Mouse (Mus musculus) left cerebral cortex, adult 11 months (tissue): Measurements from ENCODE around the gene Map2.

ENCODE experiments used
- DNase-seq: peaks from one replicate; pipeline ENCODE4 v3.0.0; 2022; ENCODE audit warnings: low spot score

The Map2 gene

GRCm38 (mm10) chr1:66320378-66321135 is 145.5 kb downstream of the Map2 start:
- no peak for DNase-seq

DNA sequence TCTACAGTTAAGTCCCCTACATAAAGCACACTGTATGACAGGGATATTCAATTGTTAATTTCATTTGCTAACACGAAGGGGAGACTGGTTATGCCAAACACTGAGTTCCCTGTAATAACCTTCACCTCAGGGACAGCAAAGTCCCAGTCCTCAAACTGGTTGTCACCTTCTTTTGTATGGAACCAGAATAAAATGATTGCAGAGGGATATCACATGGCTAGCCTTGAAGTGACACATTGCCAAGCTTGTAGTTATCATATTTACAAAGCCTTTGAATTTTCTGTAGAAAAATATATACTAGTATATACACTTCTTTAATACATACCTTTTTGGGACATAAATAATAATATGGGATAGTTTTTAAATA is 146.0 kb downstream of the Map2 start:
- DNase-seq, result no peak

- peak; percentile 68 for DNase-seq
Measured at GRCm38 (mm10) chr1:66321631-66322142, 146.6 kb downstream of the Map2 start.

GRCm38 (mm10) chr1:66323461-66323860 is 148.4 kb downstream of the Map2 start:
- DNase-seq, result peak; percentile 65

DNA sequence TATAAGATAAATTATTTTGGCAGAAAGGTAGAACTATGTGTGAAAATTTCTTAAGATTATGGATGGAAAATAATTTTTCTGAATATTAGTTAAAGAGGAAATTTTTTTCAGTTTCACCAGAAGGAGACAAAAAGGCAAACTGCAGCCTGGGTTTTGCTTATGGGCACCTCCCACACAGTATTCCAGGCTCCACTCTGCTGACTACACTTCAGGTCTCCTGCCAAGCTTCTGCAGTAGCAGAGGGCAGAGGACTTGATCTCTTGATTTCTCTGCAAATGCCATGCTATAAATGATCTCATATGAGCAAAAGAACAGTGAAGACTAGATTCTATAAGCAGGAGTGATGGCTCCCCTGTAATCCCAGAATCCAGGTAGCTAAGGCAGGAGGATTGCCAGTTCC is 149.9 kb downstream of the Map2 start:
- DNase-seq, result no peak

DNA sequence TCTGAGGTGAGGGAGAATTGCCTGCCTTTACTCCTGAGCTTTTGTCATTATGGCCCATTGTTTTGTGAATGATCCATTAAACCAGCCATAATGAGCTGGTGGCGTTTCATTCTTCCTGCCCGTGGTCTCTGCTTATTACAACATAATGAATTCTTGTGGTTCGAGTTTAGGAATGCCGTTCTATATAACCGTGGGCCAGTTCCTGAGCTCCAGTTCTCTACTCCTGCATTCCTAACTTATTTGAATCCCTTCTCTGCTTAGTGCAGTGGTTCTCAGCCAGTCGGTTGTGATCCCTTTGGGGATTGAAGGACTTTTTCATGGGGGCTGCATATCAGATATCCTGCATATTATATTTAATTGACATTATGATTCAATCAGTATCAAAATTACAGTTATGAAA is 153.9 kb downstream of the Map2 start:
- no peak for DNase-seq

- no peak for DNase-seq
Measured at GRCm38 (mm10) chr1:66329534-66329933, 154.5 kb downstream of the Map2 start.

DNA sequence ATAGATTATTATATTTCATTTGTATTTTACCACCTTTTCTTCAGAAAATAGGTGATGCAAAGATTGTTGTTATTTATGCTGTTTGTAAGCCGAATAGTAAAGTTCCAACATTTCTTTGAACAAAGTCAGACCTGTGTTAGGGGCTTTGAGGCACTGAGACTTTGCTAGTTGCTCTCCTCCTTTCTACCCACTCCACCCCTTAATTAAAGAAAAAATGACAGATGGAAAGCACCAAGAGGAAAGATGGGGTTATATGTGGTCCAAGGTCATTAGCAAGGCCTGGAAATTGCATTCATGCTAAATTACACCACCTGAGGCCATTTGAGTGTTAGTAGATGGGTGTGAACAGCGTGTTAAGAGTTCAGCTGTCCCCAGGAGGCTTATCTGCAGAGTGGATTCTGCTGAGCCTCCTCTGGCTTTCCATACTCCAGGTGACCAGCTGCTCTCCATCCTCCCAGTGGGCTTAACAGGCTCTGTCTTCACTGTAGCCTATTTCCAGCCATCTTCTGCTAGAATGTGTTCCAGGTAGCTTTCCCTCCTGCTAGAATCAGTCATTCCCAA is 160.7 kb downstream of the Map2 start:
- DNase-seq, result no peak

GRCm38 (mm10) chr1:66339213-66339612 is 164.1 kb downstream of the Map2 start:
- DNase-seq, result no peak

DNA sequence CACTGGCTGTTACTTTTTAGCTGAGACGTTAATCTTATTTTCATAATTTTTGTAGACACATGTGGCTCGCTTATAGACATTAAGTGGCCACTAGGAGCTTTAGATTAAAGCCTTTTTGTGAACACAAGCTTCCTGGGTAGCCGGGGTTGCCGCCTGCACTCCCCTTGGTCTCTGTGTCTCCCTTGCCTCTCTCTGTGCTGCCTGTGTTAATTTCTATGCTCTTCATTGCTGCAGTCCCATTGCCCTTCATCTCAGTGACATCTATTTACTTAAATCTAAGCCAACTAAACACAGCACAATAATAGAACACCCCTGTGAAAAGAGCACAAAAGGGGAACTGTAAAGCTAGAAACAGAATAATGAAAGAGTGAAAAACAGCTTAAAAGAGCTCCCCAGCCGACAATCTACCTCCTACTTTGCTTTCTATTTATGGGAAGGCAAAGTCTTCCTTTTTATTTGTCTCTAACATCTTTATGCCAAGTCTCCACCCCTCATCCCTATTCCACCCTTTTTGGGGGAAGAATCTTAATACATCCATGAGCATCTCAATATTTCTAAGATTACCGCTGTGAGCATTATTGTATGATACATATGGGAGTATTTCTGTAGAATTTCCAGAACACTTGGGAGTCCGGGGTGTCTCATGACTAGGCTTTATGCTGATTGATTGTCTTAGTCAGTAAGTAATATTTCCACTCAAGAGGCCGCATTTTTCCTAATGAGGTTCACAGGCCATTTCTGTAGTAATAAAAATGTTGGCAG is 173.5 kb downstream of the Map2 start:
- no peak for DNase-seq

- DNase-seq, result no peak
Measured at GRCm38 (mm10) chr1:66349166-66349835, 174.2 kb downstream of the Map2 start.

DNA sequence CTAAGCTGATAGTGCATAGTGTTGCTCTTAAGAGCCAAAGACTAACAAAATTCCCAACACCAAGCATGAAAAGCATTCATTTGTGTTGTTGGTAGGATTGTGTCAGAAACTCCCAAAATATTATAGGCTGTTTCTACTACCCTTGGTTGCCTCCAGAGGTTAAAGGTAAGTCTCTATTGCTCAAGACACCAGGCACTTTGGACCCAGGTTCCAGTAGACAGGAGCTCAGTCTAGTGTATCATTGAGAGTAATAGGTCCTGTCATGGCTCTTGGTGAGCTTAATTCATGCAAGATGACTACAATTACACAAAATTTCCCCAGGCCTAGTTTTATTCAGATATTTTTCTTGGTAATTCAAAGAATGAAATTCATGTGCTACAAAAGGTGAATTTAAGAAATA is 176.3 kb downstream of the Map2 start:
- DNase-seq, result no peak

GRCm38 (mm10) chr1:66361799-66362198 is 186.7 kb downstream of the Map2 start:
- no peak for DNase-seq

GRCm38 (mm10) chr1:66363285-66363684 is 188.2 kb downstream of the Map2 start:
- no peak for DNase-seq

- DNase-seq, result no peak
Measured at GRCm38 (mm10) chr1:66364386-66364785, 189.3 kb downstream of the Map2 start.

DNA sequence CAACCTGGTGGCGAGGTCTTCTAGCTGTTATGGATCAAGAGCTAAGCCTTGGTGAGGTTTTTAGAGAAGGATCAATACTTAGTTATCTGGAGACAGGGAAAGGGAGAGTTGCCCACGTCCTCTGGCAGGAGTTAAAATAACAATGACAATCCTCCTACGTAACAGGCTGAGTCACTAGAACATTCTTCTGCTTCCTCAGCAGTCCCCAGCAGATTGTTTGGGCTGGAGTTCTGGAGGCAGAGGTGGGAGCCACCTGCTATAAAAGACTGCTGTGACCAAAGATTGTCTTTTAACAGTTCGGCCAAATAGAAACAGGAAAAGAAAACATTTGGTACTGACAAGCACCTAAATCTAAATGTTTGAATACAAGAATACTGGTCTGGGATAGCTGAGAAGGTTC is 190.5 kb downstream of the Map2 start:
- peak; percentile 38 for DNase-seq

DNA sequence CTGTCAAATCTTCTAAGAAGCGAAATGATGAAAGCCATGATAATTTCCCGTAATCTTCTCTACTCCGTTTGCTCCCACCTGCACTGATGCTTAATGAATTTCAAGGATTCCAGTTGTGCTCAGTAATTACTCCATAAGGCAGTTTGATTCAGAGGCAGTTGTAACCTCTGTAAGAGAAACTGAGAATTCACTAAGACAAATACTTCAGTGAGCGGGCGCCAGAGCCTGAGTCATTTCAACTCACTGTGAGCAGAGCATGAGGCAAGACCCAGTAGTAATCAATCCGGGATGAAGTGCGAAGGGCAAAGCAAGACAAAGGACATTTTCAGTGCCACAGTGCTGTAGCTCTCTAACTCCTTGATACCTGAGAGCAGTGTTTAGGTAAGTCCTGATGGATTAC is 194.4 kb downstream of the Map2 start:
- DNase-seq, result no peak

- no peak for DNase-seq
Measured at GRCm38 (mm10) chr1:66371371-66371770, 196.3 kb downstream of the Map2 start.

DNA sequence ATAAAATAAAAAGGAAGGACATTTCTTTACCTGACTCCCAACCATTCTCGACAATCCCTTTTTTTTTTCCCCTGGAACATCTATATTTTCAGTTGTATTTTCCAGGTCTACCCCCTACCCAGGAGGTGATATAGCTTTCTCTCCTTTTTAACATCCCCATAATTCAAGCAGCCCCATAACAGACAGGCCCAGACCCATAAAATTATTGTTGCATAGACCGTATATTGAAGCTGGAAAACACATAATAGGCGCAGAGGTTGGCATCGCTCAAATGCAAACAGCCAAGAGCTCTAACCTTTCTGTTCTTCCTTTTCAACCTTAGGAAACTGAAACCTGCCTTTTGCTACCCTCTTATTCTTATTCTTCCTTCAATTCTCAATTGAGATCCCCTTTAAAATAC is 211.2 kb downstream of the Map2 start:
- no peak for DNase-seq

DNA sequence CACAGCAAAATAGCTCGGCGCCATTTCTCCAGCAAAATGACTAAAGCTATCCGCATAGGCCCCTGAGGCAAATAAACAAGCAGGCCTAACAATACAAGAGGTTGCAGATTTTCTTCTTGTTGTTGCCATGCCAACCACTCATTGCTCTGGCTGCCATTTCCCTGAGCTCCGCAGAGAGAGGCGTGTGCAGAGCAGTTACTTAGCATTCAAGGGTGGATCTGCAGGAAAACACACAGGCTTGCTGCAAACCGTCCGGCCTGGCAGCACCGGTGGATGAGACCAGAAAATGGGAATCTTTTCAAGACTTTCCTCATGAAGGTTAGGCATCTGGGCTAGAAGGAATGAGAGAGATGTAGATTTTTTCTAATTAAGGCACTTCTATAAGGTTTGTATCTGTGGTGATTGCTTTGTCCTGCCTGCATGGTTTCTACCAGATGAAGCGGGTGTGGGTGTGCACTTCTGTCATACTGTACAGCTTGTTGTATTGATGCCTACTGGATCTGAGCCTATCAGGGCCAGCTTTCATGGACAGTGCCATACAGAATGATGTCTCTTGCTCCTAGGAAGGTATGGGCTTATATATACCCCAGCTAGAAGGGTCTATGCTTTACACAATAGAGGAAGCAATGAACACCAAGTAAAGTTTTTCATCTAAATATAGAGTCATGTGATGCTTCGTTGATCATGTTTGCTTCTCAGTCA is 211.8 kb downstream of the Map2 start:
- DNase-seq, result peak; percentile 49

- DNase-seq, result no peak
Measured at GRCm38 (mm10) chr1:66388561-66388960, 213.5 kb downstream of the Map2 start.
